Mouse (Mus musculus): ENCODE measurements at regions not wholly inside any gene's neighbourhood (a gene's known extent, or its start where the extent isn't known, plus 50 kb on each side); places are given as distances from the start of the nearest gene placed in this dataset.

DNA sequence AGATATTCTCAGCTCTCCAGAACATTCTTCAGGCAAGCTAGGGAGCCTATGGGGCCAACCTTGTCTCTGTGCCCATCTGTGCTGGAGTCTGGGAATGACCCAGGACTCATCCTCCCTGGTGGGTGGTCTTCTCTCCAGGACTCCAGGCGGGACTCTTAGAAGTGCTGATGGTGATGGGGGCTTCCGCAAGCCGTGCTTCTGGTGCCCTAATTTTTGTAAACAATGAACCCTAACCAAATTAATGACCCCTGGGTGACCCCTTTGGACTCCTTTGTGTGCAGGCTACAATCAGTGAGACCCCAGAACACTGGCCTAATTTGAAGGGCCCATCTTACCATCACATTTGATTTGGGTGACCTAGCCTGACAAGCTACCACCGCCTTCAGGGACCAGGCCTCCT, 71.0 kb upstream of the Ccnd1 start:
- TF ChIP-seq CTCF (IDR thresholded peaks at IDR 0.05; ENCODE audit: control insufficient read depth, insufficient read depth, insufficient replicate concordance, low read depth, low read length) = no peak
- no peak for TF ChIP-seq POLR2A (IDR thresholded peaks at IDR 0.05; ENCODE audit: control insufficient read depth, low read depth, low read length)

Data from testis, adult 2 months (tissue).